Mouse (Mus musculus): Measurements from ENCODE around the gene Ube2u.

GRCm38 (mm10) chr4:100488447-100488846 lies 9.8 kb downstream of the Ube2u start:
- TF ChIP-seq EP300 (IDR thresholded peaks at IDR 0.05; ENCODE audit: insufficient read depth, low read depth, low read length) (no peak), POLR2A (IDR thresholded peaks at IDR 0.05; ENCODE audit: insufficient read depth, low read depth, low read length) (no peak), CTCF (IDR thresholded peaks at IDR 0.05) (no peak)

All from heart, adult 2 months (tissue).